Mouse (Mus musculus): ENCODE measurements around the gene Clca3a1. TPM values are rescaled to one million over a fixed set of nuclear protein-coding genes. Genes with fewer than 3 reads are reported as not detected.
A peak's percentile ranks its signal among the peaks of the same experiment; 100 is the strongest.

Clca3a1 gene
- polyA plus RNA-seq, 1 experiment from 2014 or later, result 0.78 TPM

GRCm38 (mm10) chr3:144694040-144694439 is 66.7 kb downstream of the Clca3a1 start:
- Histone ChIP-seq H3K36me3 (ENCODE audit: control insufficient read depth, insufficient read depth, low read length) (peaks cover 32% of the 10 kb centered on the region), H3K27me3 (ENCODE audit: control insufficient read depth, insufficient read depth, low read depth, low read length) (no peaks in the 10 kb centered on the region), H3K4me1 (ENCODE audit: control insufficient read depth, insufficient read depth, low read length) (no peaks in the 10 kb centered on the region), H3K9ac (ENCODE audit: low read depth, low read length) (no peak overlapping the region), H3K9me3 (replicated peaks; ENCODE audit: control insufficient read depth, low read length, poor library complexity, severe bottlenecking) (no peaks in the 10 kb centered on the region), H3K27ac (ENCODE audit: low read length) (no peak overlapping the region), H3K4me2 (ENCODE audit: low read length) (no peak overlapping the region), H3K4me3 (ENCODE audit: low read depth, low read length) (no peak overlapping the region)
- no peak for ATAC-seq
- WGBS, result 94% methylated on average over 10 of the region's 10 CpGs

DNA sequence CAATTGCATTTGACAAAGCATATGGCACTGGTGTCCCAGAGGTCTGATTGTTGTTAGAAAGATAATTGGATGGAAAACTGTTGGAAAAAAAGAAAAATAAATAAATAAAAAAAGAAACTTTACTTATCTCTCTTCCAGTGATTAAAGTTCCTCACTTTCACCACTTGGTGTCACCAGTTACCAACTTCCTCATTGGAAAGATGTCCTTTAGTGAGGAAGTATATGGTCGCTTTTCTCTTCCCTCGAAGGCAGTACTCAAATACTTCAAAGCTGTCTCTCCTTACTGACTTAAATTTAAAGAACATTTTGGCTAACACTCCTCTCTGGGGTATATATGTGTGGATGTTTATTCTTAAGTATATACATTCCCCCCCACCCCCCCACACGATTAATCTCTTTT is 68.7 kb downstream of the Clca3a1 start:
- Histone ChIP-seq H3K9me3 (replicated peaks; ENCODE audit: control insufficient read depth, low read length, poor library complexity, severe bottlenecking) (no peaks in the 10 kb centered on the region), H3K4me3 (ENCODE audit: low read depth, low read length) (no peak overlapping the region), H3K27ac (ENCODE audit: low read length) (no peak overlapping the region), H3K27me3 (ENCODE audit: control insufficient read depth, insufficient read depth, low read depth, low read length) (no peaks in the 10 kb centered on the region), H3K4me2 (ENCODE audit: low read length) (no peak overlapping the region), H3K4me1 (ENCODE audit: control insufficient read depth, insufficient read depth, low read length) (no peaks in the 10 kb centered on the region), H3K36me3 (ENCODE audit: control insufficient read depth, insufficient read depth, low read length) (peaks cover 32% of the 10 kb centered on the region), H3K9ac (ENCODE audit: low read depth, low read length) (no peak overlapping the region)
- peak; percentile 54; the same call in 1 of the 2 replicates for ATAC-seq
- WGBS, result 44% methylated on average over 3 of the region's 3 CpGs

DNA sequence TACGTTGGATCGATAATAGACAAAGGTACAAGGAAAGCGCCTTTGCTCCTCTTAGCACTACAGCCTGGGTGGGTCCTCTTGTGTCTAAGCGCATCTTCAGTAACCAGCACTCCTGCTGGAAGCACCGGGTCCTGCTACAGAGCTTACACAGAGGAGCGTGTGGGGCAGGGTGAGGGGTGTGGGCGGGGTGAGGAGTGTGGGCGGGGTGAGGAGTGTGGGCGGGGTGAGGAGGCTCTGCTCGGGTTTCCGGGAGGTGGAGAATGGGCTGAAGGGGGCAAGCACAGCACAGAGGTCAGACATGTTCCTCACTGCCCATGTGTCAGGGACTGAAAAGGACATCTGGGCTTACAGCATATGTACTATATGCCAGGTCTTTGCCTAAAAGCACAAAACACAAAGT is 71.5 kb downstream of the Clca3a1 start:
- WGBS, result 12% methylated on average over 11 of the region's 11 CpGs

DNA sequence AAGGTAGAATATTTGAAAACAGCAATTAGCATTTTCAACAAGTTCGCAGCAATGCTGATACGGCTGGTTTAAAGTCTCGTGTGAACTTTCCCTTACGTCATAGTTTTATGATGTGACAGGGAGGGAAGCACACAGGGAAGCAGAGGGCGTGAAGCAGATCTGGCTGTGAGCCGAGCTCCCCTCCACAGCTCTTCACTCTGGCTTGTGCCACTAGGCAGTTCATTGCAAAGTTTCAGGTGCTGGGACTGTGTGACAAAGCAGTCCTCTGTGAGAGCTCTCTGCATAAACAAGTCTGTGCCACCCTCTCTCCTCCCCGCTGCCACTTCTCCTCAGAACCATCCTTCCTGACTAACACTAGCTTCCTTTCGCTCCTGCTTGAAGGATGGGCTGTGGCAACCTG is 72.5 kb downstream of the Clca3a1 start:
- no peak for ATAC-seq
- H3K4me1 ChIP-seq (ENCODE audit: control insufficient read depth, insufficient read depth, low read length), result no peaks in the 10 kb centered on the region
- no peak overlapping the region for H3K27ac ChIP-seq (ENCODE audit: low read length)
- no peaks in the 10 kb centered on the region for H3K9me3 ChIP-seq (replicated peaks; ENCODE audit: control insufficient read depth, low read length, poor library complexity, severe bottlenecking)
- H3K4me2 ChIP-seq (ENCODE audit: low read length), result no peak overlapping the region
- H3K4me3 ChIP-seq (ENCODE audit: low read depth, low read length), result no peak overlapping the region
- 79% methylated on average over 8 of the region's 8 CpGs for WGBS
- no peaks in the 10 kb centered on the region for H3K27me3 ChIP-seq (ENCODE audit: control insufficient read depth, insufficient read depth, low read depth, low read length)
- H3K9ac ChIP-seq (ENCODE audit: low read depth, low read length), result no peak overlapping the region
- H3K36me3 ChIP-seq (ENCODE audit: control insufficient read depth, insufficient read depth, low read length), result peaks cover 11% of the 10 kb centered on the region

More for the DNA sequence above, 71.5 kb downstream of the Clca3a1 start:
- Histone ChIP-seq H3K36me3 (ENCODE audit: control insufficient read depth, insufficient read depth, low read length) (peaks cover 18% of the 10 kb centered on the region), H3K27me3 (ENCODE audit: control insufficient read depth, insufficient read depth, low read depth, low read length) (no peaks in the 10 kb centered on the region), H3K9me3 (replicated peaks; ENCODE audit: control insufficient read depth, low read length, poor library complexity, severe bottlenecking) (no peaks in the 10 kb centered on the region), H3K4me2 (ENCODE audit: low read length) (no peak overlapping the region), H3K4me3 (ENCODE audit: low read depth, low read length) (no peak overlapping the region), H3K9ac (ENCODE audit: low read depth, low read length) (no peak overlapping the region), H3K27ac (ENCODE audit: low read length) (no peak overlapping the region), H3K4me1 (ENCODE audit: control insufficient read depth, insufficient read depth, low read length) (no peaks in the 10 kb centered on the region)
- ATAC-seq, result 0 out of 2 replicates have a peak, but pooled peaks have one; percentile 23

GRCm38 (mm10) chr3:144687618-144688017 is 73.2 kb downstream of the Clca3a1 start:
- WGBS, result 89% methylated on average over 9 of the region's 9 CpGs
- Histone ChIP-seq H3K27ac (ENCODE audit: low read length) (no peak overlapping the region), H3K36me3 (ENCODE audit: control insufficient read depth, insufficient read depth, low read length) (peaks cover 11% of the 10 kb centered on the region), H3K4me1 (ENCODE audit: control insufficient read depth, insufficient read depth, low read length) (no peaks in the 10 kb centered on the region), H3K4me3 (ENCODE audit: low read depth, low read length) (no peak overlapping the region), H3K4me2 (ENCODE audit: low read length) (no peak overlapping the region), H3K9ac (ENCODE audit: low read depth, low read length) (no peak overlapping the region), H3K9me3 (replicated peaks; ENCODE audit: control insufficient read depth, low read length, poor library complexity, severe bottlenecking) (no peaks in the 10 kb centered on the region), H3K27me3 (ENCODE audit: control insufficient read depth, insufficient read depth, low read depth, low read length) (no peaks in the 10 kb centered on the region)
- no peak for ATAC-seq

DNA sequence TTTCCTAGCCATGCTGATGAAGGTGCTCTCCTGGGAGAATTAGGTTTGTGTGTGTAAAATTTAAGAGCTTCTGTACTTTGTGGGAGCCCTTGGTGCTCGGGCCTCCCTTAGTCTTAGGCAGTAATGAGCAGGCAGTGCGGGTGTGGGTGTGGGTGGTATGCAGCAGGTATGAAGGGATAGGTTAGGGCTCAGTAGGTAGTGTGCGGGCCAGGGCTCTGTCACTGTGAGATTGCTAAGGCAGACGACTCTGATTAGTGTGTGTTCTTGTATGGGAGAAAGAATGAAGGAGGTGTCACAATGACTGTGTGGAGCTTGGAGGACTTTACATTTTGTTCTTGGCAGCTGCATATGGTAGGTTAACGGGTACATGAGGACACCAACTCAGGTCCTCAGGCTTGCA is 74.6 kb downstream of the Clca3a1 start:
- Histone ChIP-seq H3K4me2 (ENCODE audit: low read length) (no peak overlapping the region), H3K9me3 (replicated peaks; ENCODE audit: control insufficient read depth, low read length, poor library complexity, severe bottlenecking) (no peaks in the 10 kb centered on the region), H3K27ac (ENCODE audit: low read length) (no peak overlapping the region), H3K36me3 (ENCODE audit: control insufficient read depth, insufficient read depth, low read length) (peaks cover 9% of the 10 kb centered on the region), H3K4me1 (ENCODE audit: control insufficient read depth, insufficient read depth, low read length) (no peaks in the 10 kb centered on the region), H3K9ac (ENCODE audit: low read depth, low read length) (no peak overlapping the region), H3K27me3 (ENCODE audit: control insufficient read depth, insufficient read depth, low read depth, low read length) (no peaks in the 10 kb centered on the region), H3K4me3 (ENCODE audit: low read depth, low read length) (no peak overlapping the region)
- peak; percentile 34; the same call in 1 of the 2 replicates for ATAC-seq
- 92% methylated on average over 5 of the region's 5 CpGs for WGBS

DNA sequence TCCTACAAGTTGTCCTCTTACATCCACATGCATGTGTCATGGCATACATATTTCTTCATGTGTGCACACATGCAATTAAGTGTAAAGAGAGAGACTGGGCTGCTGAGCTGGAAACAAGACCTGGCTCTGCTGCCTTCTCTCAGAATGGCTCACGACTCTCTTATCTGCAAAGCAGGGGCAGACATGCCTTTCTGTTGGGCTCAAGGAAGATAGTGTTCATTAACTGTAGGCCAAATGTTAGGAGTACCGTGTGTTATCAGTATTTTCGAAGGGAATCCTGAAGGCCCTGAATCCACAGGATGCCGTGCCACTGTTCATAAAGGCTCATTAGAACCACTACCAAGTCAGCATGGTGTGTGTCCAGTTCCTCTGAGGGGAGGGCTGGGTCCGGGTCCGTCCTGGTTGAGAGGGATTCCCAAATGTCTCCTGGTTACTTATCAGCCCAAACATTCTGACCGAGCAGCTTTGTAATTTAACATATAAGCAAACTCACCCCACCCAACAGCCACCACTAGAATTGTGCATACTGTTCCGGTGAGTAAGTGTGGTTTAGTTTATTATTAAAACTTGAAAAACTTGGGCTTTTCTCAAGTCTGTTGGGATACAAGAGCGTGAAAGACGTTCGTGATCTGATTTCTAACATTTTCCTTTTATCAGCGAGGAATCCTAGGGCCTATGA is 77.5 kb downstream of the Clca3a1 start:
- no peaks in the 10 kb centered on the region for H3K4me1 ChIP-seq (ENCODE audit: control insufficient read depth, insufficient read depth, low read length)
- no peak overlapping the region for H3K4me2 ChIP-seq (ENCODE audit: low read length)
- no peaks in the 10 kb centered on the region for H3K27me3 ChIP-seq (ENCODE audit: control insufficient read depth, insufficient read depth, low read depth, low read length)

GRCm38 (mm10) chr3:144681542-144681941 is 79.2 kb downstream of the Clca3a1 start:
- H3K27me3 ChIP-seq (ENCODE audit: control insufficient read depth, insufficient read depth, low read depth, low read length), result no peaks in the 10 kb centered on the region
- no peak for ATAC-seq
- H3K4me3 ChIP-seq (ENCODE audit: low read depth, low read length), result no peak overlapping the region
- H3K27ac ChIP-seq (ENCODE audit: low read length), result no peak overlapping the region
- no peaks in the 10 kb centered on the region for H3K36me3 ChIP-seq (ENCODE audit: control insufficient read depth, insufficient read depth, low read length)
- no peaks in the 10 kb centered on the region for H3K4me1 ChIP-seq (ENCODE audit: control insufficient read depth, insufficient read depth, low read length)
- 93% methylated on average over 5 of the region's 5 CpGs for WGBS
- no peaks in the 10 kb centered on the region for H3K9me3 ChIP-seq (replicated peaks; ENCODE audit: control insufficient read depth, low read length, poor library complexity, severe bottlenecking)
- no peak overlapping the region for H3K9ac ChIP-seq (ENCODE audit: low read depth, low read length)
- H3K4me2 ChIP-seq (ENCODE audit: low read length), result no peak overlapping the region

More for the DNA sequence above, 77.5 kb downstream of the Clca3a1 start:
- Histone ChIP-seq H3K27ac (ENCODE audit: low read length) (no peak overlapping the region), H3K9me3 (replicated peaks; ENCODE audit: control insufficient read depth, low read length, poor library complexity, severe bottlenecking) (no peaks in the 10 kb centered on the region), H3K36me3 (ENCODE audit: control insufficient read depth, insufficient read depth, low read length) (no peaks in the 10 kb centered on the region; the same call in none of the 2 replicates), H3K9ac (ENCODE audit: low read depth, low read length) (no peak overlapping the region), H3K4me3 (ENCODE audit: low read depth, low read length) (no peak overlapping the region)
- WGBS, result 94% methylated on average over 12 of the region's 12 CpGs
- no peak for ATAC-seq

- no peaks in the 10 kb centered on the region for H3K9me3 ChIP-seq (replicated peaks; ENCODE audit: control insufficient read depth, low read length, poor library complexity, severe bottlenecking)
- no peak overlapping the region for H3K4me2 ChIP-seq (ENCODE audit: low read length)
- no peak overlapping the region for H3K27ac ChIP-seq (ENCODE audit: low read length)
- H3K9ac ChIP-seq (ENCODE audit: low read depth, low read length), result no peak overlapping the region
- H3K36me3 ChIP-seq (ENCODE audit: control insufficient read depth, insufficient read depth, low read length), result no peaks in the 10 kb centered on the region
- no peaks in the 10 kb centered on the region for H3K4me1 ChIP-seq (ENCODE audit: control insufficient read depth, insufficient read depth, low read length)
- WGBS, result 85% methylated on average over 8 of the region's 8 CpGs
- no peak for ATAC-seq
- no peak overlapping the region for H3K4me3 ChIP-seq (ENCODE audit: low read depth, low read length)
- H3K27me3 ChIP-seq (ENCODE audit: control insufficient read depth, insufficient read depth, low read depth, low read length), result no peaks in the 10 kb centered on the region
Measured at GRCm38 (mm10) chr3:144679701-144680159, 81.0 kb downstream of the Clca3a1 start.

All from midbrain, embryonic 16.5 days (tissue).